Mouse (Mus musculus) brain, embryonic 14.5 days (tissue): Measurements from ENCODE around the gene Atp6v1c2.

Source experiments
- CTCF ChIP-seq: fragments of 200-500 bp; IDR thresholded peaks from 2 replicates; pipeline ENCODE4 v1.5.1; 2012; ENCODE audit warnings: inconsistent platforms, mild to moderate bottlenecking, moderate library complexity, borderline replicate concordance; ENCODE audit not compliant: insufficient read depth, insufficient read length; ENCODE audit errors: extremely low read depth
- POLR2A ChIP-seq: fragments of 200-500 bp; IDR thresholded peaks from 2 replicates; pipeline ENCODE4 v1.6.1; 2012; ENCODE audit warnings: mild to moderate bottlenecking, inconsistent platforms, borderline replicate concordance; ENCODE audit not compliant: poor library complexity, insufficient read depth, insufficient read length, severe bottlenecking; ENCODE audit errors: extremely low read depth

GRCm38 (mm10) chr12:17310852-17311839, 18.0 kb downstream of the Atp6v1c2 start:
- no peak for TF ChIP-seq CTCF
- no peak for TF ChIP-seq POLR2A
